Mouse (Mus musculus): ENCODE data around the gene Akp3.

Akp3 gene

GRCm38 (mm10) chr1:87124673-87125072 lies at the start of gene Akp3:
Gene Akp3 (plus strand): TSS chr1:87124973.
- DNase-seq (ENCODE audit: low spot score), result no peak

GRCm38 (mm10) chr1:87086196-87086595 lies 38.6 kb upstream of the Akp3 start:
- no peak for DNase-seq (ENCODE audit: low spot score)

- DNase-seq (ENCODE audit: low spot score), result no peak
Observed at GRCm38 (mm10) chr1:87086964-87087363, 37.8 kb upstream of the Akp3 start.

- DNase-seq (ENCODE audit: low spot score), result no peak
Observed at GRCm38 (mm10) chr1:87089251-87089650, 35.5 kb upstream of the Akp3 start.

GRCm38 (mm10) chr1:87089828-87090227 lies 34.9 kb upstream of the Akp3 start, which contains the start of gene Alppl2:
Gene Alppl2 (minus strand): TSS chr1:87089928.
- no peak for DNase-seq (ENCODE audit: low spot score)

- no peak for DNase-seq (ENCODE audit: low spot score)
Observed at GRCm38 (mm10) chr1:87095642-87096041, 29.1 kb upstream of the Akp3 start.

GRCm38 (mm10) chr1:87098358-87098975 lies 26.3 kb upstream of the Akp3 start:
- peak; percentile 12 for DNase-seq (ENCODE audit: low spot score)

GRCm38 (mm10) chr1:87101411-87101810 lies 23.4 kb upstream of the Akp3 start, which contains the start of gene Alpi:
Gene Alpi (minus strand): TSS chr1:87101606.
- DNase-seq (ENCODE audit: low spot score), result no peak

GRCm38 (mm10) chr1:87102114-87102513 lies 22.7 kb upstream of the Akp3 start:
- DNase-seq (ENCODE audit: low spot score), result no peak

GRCm38 (mm10) chr1:87103936-87104335 lies 20.8 kb upstream of the Akp3 start:
- no peak for DNase-seq (ENCODE audit: low spot score)

- no peak for DNase-seq (ENCODE audit: low spot score)
Observed at GRCm38 (mm10) chr1:87106536-87106935, 18.2 kb upstream of the Akp3 start.

- DNase-seq (ENCODE audit: low spot score), result no peak
Observed at GRCm38 (mm10) chr1:87108564-87108963, 16.2 kb upstream of the Akp3 start.

- no peak for DNase-seq (ENCODE audit: low spot score)
Observed at GRCm38 (mm10) chr1:87111719-87112354, 12.9 kb upstream of the Akp3 start.

- no peak for DNase-seq (ENCODE audit: low spot score)
Observed at GRCm38 (mm10) chr1:87114784-87115183, 10.0 kb upstream of the Akp3 start.

GRCm38 (mm10) chr1:87127206-87128030 lies 2.6 kb downstream of the Akp3 start:
- peak; percentile 8 for DNase-seq (ENCODE audit: low spot score)

- no peak for DNase-seq (ENCODE audit: low spot score)
Observed at GRCm38 (mm10) chr1:87131803-87132202, 7.0 kb downstream of the Akp3 start.

GRCm38 (mm10) chr1:87141550-87141949 lies 16.8 kb downstream of the Akp3 start:
- no peak for DNase-seq (ENCODE audit: low spot score)

- no peak for DNase-seq (ENCODE audit: low spot score)
Observed at GRCm38 (mm10) chr1:87142456-87142855, 17.7 kb downstream of the Akp3 start.

- no peak for DNase-seq (ENCODE audit: low spot score)
Observed at GRCm38 (mm10) chr1:87143141-87143540, 18.4 kb downstream of the Akp3 start.

GRCm38 (mm10) chr1:87149422-87149821 lies 24.6 kb downstream of the Akp3 start:
- no peak for DNase-seq (ENCODE audit: low spot score)

- no peak for DNase-seq (ENCODE audit: low spot score)
Observed at GRCm38 (mm10) chr1:87151286-87151685, 26.5 kb downstream of the Akp3 start.

GRCm38 (mm10) chr1:87153776-87154500 lies 29.2 kb downstream of the Akp3 start:
- DNase-seq (ENCODE audit: low spot score), result no peak

All from left cerebral cortex, adult 11 months (tissue).